Mouse (Mus musculus): ENCODE results near the gene 4921539E11Rik.

The 4921539E11Rik gene

DNA sequence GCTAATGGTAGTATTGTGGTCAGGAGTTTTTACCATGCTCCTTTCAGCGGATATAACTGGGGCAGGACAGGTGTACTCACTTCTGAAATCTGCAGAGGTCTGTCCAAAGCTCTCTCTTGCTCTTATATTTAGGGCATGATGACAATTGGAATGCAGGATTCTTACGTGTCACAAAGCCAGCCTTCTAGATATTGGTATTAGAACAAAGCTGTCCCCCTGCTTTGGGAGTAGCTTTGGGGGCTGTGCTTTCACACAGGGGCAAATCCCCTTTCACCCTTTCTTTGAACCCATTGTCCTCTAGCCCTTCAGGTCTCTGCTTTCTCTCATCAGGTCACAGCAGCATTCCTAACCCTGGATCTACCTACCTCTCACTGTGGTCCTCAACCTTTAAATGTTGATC is at the start of gene 4921539E11Rik:
Gene 4921539E11Rik, minus strand, starts transcription at position 101 of the 400 bp plus-strand sequence.
- no peak for DNase-seq (ENCODE audit: extremely low spot score, low spot score)

DNA sequence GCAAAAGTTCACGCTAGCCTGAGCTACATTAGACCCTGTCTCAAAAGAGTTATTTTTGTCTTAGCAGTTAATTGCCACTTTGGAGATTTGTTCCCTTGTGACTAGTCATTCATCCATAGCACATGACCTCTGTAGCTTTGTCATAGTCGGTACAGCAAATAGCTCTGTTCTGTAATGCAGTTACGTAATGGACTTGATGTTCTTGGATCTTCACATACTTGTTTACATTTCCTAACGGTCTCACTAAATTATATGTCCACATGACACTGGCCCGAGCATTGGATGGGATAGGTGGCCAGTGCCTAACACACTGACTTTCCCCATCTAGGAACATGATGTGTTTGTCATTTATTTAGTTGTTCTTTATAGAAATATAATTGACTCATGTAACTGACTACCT is 44.5 kb upstream of the 4921539E11Rik start:
- no peak for DNase-seq (ENCODE audit: extremely low spot score, low spot score)

DNA sequence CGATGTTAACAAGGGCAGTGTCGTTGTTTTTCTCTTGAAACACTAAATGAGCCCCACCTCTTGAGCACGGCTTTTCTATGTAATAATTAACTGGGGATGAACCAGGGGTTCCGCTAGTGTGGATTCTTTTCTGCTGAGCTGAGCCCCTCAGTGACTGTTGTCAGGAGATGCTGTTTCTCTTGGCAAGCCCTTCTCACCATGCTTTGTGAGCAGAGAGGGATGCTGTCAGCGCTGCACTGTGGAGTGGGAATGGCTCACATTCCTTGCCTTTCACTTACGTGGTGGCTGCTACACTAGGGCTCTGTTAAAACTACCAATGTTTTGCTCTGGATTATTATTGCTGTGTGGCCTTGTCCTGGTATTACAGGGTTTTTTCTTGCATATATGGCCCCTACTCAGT is 38.7 kb upstream of the 4921539E11Rik start:
- DNase-seq (ENCODE audit: extremely low spot score, low spot score) = no peak

DNA sequence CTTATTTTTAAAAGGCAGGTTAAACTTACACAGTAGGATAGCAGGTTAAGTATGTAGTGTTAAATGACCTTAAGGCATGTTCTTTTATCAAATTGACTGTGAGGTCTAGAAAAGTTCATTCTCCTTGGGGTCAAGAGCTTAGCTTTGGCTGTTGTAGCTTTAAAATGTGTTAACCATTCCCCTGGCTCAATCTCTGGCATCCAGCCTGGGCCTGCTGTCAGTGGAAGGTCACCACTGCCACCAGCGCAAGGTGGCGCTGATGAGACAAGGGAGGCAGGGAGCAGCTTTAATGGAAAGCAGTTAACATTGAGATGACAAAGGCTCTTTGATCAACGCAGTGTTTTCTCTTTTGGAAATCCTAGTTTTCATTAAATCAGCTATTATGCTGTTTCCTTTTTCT is 36.3 kb upstream of the 4921539E11Rik start:
- DNase-seq (ENCODE audit: extremely low spot score, low spot score) = no peak

DNA sequence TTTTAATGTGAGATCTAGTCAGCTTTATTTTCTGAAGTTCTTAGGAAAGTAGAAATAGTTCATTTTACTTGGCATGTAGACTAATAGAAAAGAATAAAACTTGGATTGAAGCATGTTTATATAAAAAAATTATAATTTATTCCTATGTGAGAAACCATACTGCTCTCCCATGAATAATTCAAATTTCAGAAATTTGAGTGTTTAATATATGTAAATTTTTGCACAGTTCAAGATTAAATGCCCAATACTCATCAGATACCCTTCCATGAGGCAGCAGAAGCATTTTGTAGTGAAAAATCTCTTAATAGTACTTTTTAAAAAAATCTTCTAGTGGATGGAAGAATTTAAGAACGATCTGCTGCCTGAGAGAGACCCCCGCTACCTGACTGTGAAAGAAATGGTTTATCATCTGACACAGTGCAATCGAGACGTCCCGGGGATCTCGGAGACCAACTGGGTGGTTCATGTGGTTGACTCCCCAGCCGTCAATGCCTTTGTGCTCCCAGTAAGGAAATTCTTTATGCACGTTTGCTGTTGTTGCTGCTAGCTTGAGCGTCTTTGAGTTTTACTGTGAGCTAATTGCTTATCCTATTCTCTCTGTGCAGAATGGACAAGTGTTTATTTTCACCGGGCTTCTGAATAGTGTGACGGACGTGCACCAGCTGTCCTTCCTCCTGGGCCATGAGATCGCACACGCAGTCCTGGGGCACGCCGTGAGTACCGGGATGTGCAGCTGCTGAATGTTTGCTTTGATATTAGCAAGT is 34.2 kb upstream of the 4921539E11Rik start:
- peak; percentile 25 for DNase-seq (ENCODE audit: extremely low spot score, low spot score)

DNA sequence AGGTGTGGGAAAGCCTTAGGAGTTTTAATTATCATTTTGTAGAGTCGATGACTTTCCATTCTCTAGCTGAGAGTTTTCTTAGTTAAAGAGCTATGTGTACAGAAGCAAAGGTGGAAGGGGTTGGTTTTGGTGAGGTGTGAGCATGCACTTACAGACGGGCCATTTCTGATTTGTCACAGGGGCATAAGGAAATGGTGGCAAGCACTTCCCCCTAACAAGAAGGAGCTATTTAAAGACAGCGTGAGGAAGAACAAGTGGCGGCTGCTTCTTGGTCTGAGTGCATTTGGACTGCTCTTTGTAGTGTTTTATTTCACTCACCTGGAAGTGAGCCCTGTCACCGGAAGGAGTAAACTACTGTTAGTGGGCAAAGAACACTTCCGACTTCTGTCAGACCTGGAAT is 30.8 kb upstream of the 4921539E11Rik start:
- no peak for DNase-seq (ENCODE audit: extremely low spot score, low spot score)

DNA sequence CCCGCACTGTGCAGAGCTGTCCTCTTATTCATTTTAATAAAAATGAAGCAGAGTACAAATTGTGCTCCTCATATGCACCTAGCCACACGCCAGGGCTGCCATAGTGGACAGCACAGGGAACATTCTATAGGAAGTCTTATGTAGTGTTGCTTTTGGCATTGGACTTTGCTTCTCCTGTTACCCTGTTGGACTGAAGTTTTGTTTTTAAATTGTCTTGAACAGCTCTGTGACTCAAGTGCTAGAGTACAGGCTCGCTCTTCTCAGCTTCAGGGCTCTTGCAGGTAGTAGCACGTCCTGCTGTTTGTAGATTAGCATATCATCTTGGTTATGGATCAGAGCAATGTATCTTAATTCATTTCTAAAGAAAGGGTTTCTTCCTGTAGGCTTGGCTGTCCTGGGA is 25.2 kb upstream of the 4921539E11Rik start:
- no peak for DNase-seq (ENCODE audit: extremely low spot score, low spot score)

DNA sequence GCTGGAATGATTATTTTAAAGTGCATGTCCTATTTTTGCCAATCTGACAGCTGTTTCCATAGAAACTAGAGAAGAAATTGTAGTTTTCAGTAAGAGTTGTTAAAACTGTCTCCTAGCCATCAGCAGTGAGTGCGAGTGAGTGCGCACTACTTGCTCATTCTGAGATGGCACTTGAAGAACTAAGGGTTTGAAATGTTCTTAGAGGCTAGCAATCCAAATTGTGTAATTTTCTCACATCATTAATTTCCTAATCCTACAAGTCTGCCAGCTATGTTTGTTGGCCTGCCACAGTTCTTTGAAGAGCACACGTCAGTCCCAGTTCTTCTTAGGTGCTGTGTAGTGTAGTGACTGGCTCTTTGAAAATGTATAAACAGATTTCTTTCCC is 23.9 kb upstream of the 4921539E11Rik start:
- DNase-seq (ENCODE audit: extremely low spot score, low spot score) = no peak

DNA sequence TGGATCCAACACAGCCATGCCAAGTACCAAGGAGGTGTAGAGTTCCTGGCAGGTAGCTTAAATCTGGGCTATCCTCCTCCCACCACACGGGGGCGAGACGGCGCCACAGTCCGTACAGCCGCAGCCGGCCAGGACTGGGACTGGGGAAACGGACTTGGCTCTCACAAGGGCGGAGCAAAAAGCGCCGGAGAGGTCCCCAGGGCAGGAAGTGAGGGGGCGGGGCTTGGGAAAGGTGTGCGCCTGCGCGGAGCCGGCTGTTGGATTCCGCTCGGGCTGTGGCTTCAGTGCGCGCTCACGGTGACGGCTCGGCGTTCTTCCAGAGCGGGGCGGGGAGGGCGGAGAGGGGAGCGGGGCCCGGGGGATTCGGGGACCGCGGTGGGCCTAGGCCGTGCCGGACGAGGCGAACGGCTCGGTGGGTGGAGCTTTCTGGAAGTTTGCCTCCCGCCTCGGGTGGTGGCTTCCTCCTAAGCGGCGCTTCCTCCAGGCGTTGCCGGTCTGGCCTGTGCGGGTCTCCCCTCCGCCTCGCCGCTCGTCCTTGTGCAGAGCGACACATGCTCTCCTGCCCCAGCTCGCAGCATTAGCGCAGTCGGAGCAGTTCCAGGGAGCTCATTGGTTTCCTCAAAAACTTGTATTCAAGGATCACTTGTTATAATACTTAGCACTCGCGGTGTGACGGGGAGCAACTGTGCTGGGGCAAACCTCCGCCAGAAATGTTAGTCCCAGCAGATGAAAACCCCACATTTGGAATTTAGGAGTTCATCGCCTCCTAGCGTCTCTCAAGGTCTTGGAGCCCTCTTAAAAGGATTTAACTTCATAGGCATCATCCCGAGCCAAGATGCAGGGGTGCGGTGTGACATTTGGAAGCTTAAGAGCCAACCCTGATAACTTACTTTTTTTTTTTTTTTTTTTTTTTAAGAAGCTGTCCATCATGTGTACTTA is 23.2 kb upstream of the 4921539E11Rik start, which contains the start of gene Oma1:
Gene Oma1, plus strand, starts transcription at position 226 of the 939 bp plus-strand sequence.
- peak; percentile 99 for DNase-seq (ENCODE audit: extremely low spot score, low spot score)

DNA sequence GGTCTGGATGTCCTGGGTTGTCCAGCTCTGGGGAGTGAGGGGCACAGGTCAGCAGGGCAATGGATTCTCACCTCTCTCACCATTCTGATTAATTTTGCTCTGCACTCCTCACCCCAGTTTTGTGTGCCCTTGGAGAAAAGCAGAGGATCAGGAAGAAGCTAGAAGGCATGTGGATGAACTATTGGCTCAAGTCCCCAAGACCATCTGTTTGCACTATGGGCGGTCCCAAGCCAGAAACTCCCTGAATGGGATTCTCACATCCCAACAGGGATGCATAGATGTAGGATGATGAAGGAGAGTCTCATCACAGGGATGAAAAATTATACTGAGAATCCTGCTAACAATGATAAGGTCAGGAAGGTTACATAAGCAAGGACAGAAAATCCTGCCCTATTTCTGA is 13.2 kb upstream of the 4921539E11Rik start:
- DNase-seq (ENCODE audit: extremely low spot score, low spot score) = no peak

DNA sequence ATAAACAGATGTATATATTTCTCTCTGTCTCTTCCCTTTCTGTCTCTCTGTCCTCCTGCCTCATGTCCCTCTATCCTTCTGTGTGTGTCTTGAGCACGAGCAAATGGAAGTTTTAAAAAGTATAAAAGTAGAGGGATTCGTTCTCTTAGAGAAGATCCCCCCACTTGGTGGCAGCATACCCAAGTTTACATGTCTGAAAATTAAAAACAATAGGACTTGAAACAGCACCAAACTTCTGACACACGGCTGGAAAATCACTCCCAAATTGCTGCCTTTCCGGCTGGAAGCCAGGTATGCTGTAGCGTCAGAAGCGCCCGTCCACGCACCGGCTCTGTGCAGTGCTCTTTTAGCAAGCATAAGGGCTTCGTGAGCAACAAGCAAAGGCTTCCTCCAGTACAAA is 8.7 kb upstream of the 4921539E11Rik start:
- DNase-seq (ENCODE audit: extremely low spot score, low spot score) = no peak

DNA sequence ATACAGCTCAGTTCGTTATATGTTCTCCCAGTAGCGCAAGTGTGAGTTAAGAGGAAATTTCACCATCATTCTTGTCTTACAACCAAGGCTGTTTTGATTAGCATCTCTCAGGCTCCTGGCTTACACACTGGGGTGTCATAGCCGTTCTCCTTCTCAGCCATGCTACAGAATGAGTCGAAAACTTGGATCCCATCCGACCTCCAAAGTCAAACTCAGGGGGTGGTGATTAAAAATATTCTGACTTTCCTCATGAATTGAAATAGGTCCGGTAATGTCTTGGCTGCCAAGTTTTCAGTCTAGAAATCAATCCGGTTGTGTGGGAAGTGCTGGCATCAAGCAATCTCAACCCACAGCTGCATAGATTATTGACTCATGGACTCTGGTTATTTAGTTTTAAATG is 2.3 kb downstream of the 4921539E11Rik start:
- DNase-seq (ENCODE audit: extremely low spot score, low spot score) = no peak

DNA sequence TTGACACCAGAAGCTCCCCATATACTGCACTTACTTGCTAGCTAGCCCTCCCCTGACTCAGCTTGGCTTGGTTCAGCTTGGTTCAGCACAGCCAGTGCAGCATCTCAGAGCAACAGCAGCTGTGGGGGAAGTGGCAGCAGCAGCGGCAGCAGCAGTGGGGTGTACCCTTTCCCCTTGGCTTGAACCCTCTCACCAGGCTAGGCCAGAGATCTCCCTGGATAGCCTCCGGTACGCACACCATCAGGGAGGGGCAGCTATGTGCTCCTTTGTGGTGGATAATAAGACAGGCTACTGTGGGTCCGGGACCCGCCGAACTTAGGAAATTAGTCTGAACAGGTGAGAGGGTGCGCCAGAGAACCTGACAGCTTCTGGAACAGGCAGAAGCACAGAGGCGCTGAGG is 17.6 kb downstream of the 4921539E11Rik start:
- no peak for DNase-seq (ENCODE audit: extremely low spot score, low spot score)

DNA sequence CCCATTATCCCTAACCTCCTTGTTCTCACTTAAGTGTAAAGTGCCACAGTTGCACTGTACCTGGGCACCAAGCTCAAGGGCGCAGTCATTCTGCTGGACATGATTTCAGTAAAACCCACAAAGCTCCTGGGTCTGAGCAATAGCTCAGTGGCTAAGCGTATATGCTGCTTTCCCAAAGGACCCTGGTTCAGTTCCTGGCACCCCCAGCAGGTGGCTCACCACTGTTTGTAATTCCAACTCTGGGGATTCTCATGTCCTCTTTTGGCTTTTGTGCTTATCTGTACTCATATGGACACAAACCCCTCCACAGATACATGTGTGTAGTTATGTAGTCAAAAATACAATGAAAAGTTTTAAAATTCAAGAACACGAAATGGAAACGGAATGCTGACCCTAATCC is 21.3 kb downstream of the 4921539E11Rik start:
- no peak for DNase-seq (ENCODE audit: extremely low spot score, low spot score)

DNA sequence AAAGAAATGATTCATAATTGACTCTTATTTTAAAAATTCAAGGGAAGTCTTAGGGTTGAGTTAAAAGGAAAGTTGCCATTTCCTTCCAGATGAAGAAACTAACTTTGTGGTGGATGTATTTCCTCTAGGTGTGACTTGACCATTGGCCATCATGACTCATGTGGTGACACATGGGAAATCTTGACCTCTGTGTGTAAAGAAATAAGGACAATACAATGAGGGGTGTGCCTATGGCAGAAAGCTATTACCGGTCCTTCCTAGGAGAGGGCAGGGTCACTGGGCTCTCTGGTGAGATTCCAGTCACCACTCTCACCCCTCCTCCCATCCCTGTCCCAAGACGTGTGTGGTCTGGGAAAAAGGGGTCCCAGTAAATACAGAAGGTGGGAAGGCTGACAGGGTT is 25.5 kb downstream of the 4921539E11Rik start:
- DNase-seq (ENCODE audit: extremely low spot score, low spot score) = no peak

DNA sequence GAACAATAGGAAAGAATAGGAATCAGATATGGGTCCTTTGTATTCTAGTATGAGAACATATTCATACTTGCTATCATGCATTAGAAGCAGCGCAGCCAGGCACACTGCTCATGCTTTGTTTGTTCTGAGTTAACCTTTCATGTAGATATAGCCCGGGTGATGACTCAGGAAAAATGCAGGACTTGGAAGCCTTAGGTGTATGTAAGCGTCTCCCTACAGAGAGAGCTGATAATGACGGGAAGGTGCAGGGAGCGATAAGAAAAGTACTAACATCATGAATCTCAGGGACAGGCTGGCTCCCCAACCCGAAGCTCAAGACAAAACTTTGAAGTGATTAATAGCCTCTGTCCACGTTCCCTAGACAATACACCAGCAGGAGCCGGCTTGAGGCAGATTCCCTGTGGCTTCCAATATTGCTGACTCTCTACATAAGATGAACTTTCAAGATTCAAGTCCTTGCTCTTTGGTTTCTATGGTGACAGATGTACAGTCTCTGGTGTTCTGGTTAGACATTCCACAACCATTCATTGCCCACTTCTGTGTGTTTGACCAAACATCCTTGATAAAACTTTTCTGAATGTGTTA is 26.8 kb downstream of the 4921539E11Rik start:
- DNase-seq (ENCODE audit: extremely low spot score, low spot score) = peak; percentile 34

DNA sequence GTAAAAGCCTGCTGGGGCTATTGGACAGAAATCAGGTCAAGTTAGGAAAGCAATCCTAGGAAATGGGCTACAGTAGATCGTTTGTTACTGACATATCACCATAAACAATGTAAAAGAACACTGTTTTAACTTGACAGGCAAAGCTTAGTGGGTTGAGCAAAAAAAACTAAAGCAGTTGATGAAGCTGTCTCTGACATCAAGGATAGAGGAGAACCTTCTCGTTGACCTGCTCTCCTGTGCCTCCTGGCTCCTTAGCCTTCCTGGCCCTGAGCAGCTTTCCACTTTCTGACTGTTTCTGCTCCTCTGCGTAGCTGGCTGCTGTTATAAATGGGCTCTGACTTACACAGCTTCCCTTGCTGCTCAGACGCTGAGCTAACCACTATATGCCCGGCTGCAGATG is 27.3 kb downstream of the 4921539E11Rik start:
- DNase-seq (ENCODE audit: extremely low spot score, low spot score) = no peak

DNA sequence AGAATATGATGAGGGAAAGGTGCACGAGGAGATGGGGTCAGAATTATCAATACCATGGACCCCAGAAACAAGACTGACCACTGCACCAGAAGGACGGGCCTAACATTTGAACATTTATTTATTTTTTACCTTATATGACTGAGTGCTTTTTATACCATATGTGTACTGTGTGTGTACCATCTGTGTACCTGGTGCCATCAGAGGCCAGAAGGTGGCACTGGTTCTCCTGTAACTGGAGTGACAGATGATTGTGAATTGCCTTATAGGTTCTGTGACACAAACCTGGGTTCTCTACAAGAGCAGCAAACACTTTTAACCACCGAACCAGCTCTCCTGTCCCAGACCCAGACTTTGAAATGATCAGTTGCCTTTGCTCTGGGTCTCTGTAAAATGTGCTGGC is 31.8 kb downstream of the 4921539E11Rik start:
- DNase-seq (ENCODE audit: extremely low spot score, low spot score) = no peak

DNA sequence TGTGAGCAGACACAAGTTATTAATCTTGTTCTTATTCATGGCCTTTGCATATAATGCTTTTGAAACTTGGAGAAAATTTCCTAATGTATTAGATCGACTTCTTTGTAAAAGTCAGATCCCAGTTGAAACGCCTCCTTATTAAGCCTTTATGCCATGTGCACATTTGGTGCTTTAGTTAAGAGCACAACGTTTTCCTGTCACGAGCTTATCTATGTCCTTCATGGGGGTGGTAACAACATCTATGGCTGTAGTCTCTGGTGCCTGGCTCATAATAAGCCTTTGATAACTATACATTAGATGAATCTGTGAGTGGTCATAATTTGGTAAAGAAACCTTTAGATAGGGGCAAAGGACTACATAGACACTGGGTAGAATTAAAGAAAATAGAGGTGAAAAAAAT is 36.8 kb downstream of the 4921539E11Rik start:
- DNase-seq (ENCODE audit: extremely low spot score, low spot score) = no peak

DNA sequence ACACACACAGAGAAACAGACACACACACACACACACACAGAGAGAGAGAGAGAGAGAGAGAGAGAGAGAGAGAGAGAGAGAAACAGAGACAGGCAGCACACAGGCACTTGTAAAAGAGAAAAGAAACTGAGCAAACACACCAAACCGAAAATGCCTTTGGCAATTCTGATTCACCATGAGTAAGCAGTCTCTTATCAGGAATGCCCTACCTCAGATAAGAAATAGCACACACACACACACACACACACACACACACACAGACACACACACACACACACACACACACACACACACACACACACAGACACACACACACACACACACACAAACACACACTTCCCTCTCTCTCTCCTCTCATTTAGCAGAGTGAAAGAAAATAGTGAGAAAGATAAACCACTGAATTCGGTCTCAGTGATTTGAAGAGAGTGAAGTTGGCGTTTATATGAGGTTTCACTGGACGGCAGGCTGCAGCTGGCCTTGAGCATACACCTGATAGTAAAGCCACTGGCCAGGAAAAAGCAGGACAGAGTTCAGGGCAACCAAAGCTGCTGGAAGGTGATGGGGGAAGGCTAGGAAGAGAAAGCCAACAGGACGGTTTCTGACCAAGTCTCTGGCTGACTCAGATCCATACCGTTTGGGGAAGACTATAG is 41.1 kb downstream of the 4921539E11Rik start:
- DNase-seq (ENCODE audit: extremely low spot score, low spot score) = no peak

DNA sequence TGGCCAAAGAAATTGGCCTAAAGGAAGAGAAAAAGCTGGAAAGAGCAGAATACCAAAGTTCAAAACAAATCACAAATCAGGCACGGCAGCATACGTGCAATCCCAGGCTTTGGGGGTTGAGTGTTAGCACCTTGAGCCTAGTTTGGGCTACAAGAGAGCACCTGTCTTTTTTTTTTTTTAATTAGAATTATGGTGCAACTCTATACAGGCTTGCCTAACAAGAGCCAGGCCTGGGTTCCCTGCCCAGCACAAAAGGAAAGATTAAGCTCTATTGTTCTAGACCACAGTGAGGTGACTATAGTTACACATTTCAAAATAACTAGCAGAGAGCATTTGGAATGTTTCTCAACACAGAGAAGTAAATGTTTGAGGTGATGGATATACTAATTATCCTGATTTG is 42.9 kb downstream of the 4921539E11Rik start:
- no peak for DNase-seq (ENCODE audit: extremely low spot score, low spot score)

DNA sequence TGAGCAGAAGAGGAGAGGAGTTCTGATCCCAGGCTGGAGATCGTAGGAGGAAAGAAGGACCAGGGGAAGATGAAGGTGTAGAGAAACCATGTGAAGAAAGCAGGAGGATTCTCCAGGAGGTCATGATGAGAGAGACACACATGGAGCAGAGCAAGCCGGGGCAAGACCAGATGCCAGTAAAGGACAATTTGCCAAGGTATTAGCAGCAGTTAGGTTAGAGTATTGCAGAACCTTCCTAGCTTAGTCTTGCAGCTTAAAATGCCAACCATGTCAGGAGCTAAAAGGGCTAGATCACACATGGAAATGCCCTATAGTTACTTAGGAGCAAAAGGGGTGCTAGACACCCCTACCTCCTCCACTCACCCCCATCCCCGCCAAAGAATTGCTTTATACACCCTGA is 43.4 kb downstream of the 4921539E11Rik start:
- no peak for DNase-seq (ENCODE audit: extremely low spot score, low spot score)
